Mouse (Mus musculus) G1E (cell line): ENCODE measurements at regions not wholly inside any gene's neighbourhood (a gene's known extent, or its start where the extent isn't known, plus 50 kb on each side); places are given as distances from the start of the nearest gene placed in this dataset.

ENCODE experiments used
- CTCF ChIP-seq: IDR thresholded peaks from 2 replicates; pipeline ENCODE4 v1.5.1; 2012; ENCODE audit warnings: low read depth, low read length, inconsistent platforms, mixed read lengths
- GATA1 ChIP-seq: IDR thresholded peaks from 2 replicates; pipeline ENCODE4 v1.6.1; 2012; ENCODE audit warnings: borderline replicate concordance, low read length, inconsistent platforms, mixed read lengths
- TAL1 ChIP-seq: conservative IDR thresholded peaks from 2 replicates; pipeline ENCODE4 v1.6.1; 2012; ENCODE audit warnings: low read depth, low read length, inconsistent platforms, mixed read lengths

DNA sequence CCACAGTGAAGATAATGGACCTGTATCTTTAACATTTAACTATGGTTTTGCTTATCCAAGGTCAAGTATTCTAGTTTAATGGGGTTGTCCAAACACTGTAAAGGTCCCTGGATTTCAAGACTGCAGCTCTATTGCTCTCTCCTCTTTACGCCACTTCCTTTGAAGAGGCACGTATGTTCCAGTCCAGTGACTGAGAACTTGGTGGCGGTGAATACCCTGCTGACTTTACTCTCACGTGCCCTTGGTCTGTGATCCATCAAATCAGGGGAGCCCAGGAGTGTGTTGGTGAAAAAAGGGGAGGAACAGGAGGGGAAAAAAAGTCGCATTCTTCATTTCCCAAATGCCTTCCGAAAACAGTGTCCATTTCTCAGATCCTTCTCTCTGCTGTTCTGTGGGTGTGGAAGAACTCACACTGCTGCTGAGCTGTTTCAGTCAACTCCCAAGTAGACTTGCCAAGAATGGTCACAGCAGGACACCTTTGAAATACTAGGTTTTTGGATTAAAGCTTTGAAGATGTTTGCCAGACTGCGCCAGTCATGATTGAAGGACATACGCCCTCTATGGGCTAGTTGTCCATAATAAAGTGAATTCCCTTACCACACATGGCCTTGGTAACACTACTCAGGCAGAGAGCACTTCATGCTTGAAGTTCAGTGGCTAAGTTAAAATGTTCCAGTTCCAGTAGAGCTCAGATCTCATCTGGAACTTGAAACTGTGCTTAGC, 136.1 kb upstream of the Cdkn2b start:
- no peak for TF ChIP-seq GATA1
- TF ChIP-seq TAL1, result no peak
- TF ChIP-seq CTCF, result no peak
